Mouse (Mus musculus): ENCODE results near the gene Smc1b.

- TF ChIP-seq CTCF (IDR thresholded peaks at IDR 0.05; ENCODE audit: low read depth), result no peak
- TF ChIP-seq EP300 (IDR thresholded peaks at IDR 0.05; ENCODE audit: low read depth), result no peak
Observed at GRCm38 (mm10) chr15:85026197-85026596, 105.6 kb downstream of the Smc1b start.

All from heart, postnatal 0 days (tissue).